17 mouse cellular contexts compared by ENCODE assay signal in genomic region chr2:54237192-54237591, GRCm38 (mm10).
"Had no signal": no experiment of that assay in that cellular context is flagged by ENCODE, and none has a peak within 500 bp of the region (broad histone marks: within the 10 kb centered on the region; RNA-seq: fewer than 3 reads in every experiment).

No protein-coding gene starts in this region.

- H3K27ac ChIP-seq: liver, embryonic 15.5 days; lung, embryonic 15.5 days; macrophage; midbrain, embryonic 13.5 days; midbrain, embryonic 15.5 days; neural tube, embryonic 12.5 days had no signal

- H3K4me3 ChIP-seq: liver, embryonic 15.5 days; lung, embryonic 15.5 days; megakaryocyte, embryonic 14.5 days; midbrain, embryonic 13.5 days; midbrain, embryonic 15.5 days; neural tube, embryonic 12.5 days had no signal

- H3K27me3 ChIP-seq: liver, embryonic 15.5 days; lung, embryonic 15.5 days; megakaryocyte, embryonic 14.5 days; midbrain, embryonic 13.5 days; midbrain, embryonic 15.5 days; neural tube, embryonic 12.5 days had no signal

- H3K36me3 ChIP-seq: liver, embryonic 15.5 days; lung, embryonic 15.5 days; midbrain, embryonic 13.5 days; midbrain, embryonic 15.5 days; neural tube, embryonic 12.5 days had no signal

- H3K4me2 ChIP-seq: liver, embryonic 15.5 days; lung, embryonic 15.5 days; midbrain, embryonic 11.5 days; midbrain, embryonic 13.5 days; midbrain, embryonic 15.5 days; neural tube, embryonic 12.5 days had no signal

- H3K4me1 ChIP-seq: liver, embryonic 15.5 days; lung, embryonic 15.5 days; megakaryocyte, embryonic 14.5 days; midbrain, embryonic 13.5 days; midbrain, embryonic 15.5 days; neural tube, embryonic 12.5 days had no signal

- H3K9me3 ChIP-seq: liver, embryonic 15.5 days; lung, embryonic 15.5 days; midbrain, embryonic 13.5 days; midbrain, embryonic 15.5 days; neural tube, embryonic 12.5 days had no signal

- H3K9ac ChIP-seq: liver, embryonic 15.5 days; liver, postnatal 0 days; lung, embryonic 15.5 days; midbrain, embryonic 13.5 days; midbrain, embryonic 15.5 days; neural tube, embryonic 12.5 days had no signal

- DNase-seq: liver, postnatal 0 days; lung, adult 2 months; lung, postnatal 14 days; lung, postnatal 36 days; right cerebral cortex, postnatal 14 days; thymus, adult 18-20 months; thymus, postnatal 25 days; thymus, postnatal 4 days had no signal

- ATAC-seq: liver, postnatal 0 days; lung, postnatal 0 days; midbrain, embryonic 13.5 days; midbrain, embryonic 15.5 days had no signal
